Mouse (Mus musculus) erythroid progenitor cell, adult 5-6 weeks (primary cell): ENCODE data around the gene Abca17. TPM values are rescaled to one million over a fixed set of nuclear protein-coding genes. Genes with fewer than 3 reads are reported as not detected.
A peak's percentile ranks its signal among the peaks of the same experiment; 100 is the strongest.

ENCODE experiments used
- ATAC-seq: replicated peaks from 2 replicates; pipeline ENCODE4 v1.8.0; 2016; ENCODE audit warnings: moderate number of reproducible peaks, mild to moderate bottlenecking, moderate TSS enrichment, inconsistent platforms; ENCODE audit not compliant: poor library complexity, low FRiP score, severe bottlenecking
- total RNA-seq, 2 experiments: library from RNA; stranded (forward) in 1 of 2; stranded (reverse) in 1 of 2; fragments of 150-400 nt in 1 of 2; fragments of 186-747, 209-891 nt in 1 of 2; gene quantifications; 2 replicates each; pipeline versions ENCODE4 v1.2.3 to v1.2.4; 2015 to 2017; ENCODE audit warnings: low replicate concordance in 2 of 2

Gene Abca17
- not detected in 2 replicates for total RNA-seq (2015; ENCODE audit: low replicate concordance)
- not detected in 2 replicates for total RNA-seq (2017; ENCODE audit: low replicate concordance)

DNA sequence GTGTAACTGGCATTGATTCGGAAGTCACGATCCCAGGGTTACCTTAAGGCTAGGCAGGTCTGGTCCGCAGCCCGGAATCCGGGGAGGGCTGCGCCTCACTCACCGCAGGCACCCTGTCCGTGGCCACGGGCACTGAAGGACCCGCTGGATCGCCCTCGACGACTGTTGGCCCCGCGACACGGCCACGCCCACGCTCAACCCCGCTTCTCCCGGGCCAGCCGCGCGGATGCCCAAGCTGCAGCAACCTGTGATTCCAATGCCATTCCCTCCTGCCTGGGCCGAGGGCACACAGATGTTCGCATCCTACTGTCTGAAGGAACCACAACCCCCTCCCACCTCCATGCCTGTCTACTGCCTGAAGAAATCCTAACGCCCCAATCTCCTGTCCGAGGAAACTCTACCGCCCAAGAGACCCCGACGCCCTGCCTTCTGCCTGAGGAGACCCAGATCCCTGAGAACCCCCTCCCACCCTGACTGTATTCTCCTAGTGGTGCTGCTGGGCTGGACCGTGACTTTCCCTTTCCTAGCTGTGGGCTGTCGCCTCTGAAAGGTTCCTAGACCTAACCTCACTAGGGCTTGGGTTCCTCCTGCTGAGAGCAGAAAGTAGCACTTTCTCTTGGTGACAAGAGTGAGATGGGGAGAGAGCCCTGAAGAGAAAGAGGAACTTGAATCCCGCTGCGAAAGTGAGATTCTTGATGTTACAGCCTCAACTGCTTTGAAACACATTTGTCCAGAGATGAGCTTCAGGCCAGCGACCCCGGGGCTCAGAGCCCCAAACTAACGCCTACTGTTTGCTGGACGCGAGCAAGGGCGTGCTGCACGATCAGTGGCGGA, at the start of gene Abca17:
Gene Abca17, minus strand, starts transcription at position 143 of the 834 bp plus-strand sequence.
- peak; percentile 38 for ATAC-seq

- ATAC-seq, result no peak
Measured at GRCm38 (mm10) chr17:24394456-24394855, 43.6 kb upstream of the Abca17 start.

GRCm38 (mm10) chr17:24393527-24393926, 42.7 kb upstream of the Abca17 start:
- ATAC-seq, result no peak

GRCm38 (mm10) chr17:24391149-24391548, 40.3 kb upstream of the Abca17 start:
- 0 out of 2 replicates have a peak, but pooled peaks have one; percentile 43 for ATAC-seq

DNA sequence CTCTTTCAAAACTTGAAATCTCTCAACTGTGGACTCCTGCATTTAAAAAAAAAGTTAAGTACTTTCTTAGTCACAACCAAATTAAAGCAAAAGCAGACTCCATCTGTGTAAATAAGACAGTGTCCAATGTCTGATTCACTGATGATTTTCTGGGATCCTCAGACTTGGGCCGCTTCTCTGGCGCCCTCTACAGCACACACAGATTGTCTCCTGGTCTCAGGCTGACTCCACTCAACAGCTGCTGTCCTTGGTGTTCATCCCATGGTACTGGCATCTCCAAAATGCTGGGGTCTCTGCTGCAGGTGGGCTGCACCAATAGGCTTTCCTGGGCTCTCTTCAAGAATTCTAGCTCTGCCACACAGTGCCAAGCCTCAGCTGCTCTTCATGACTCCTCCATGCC, 39.0 kb upstream of the Abca17 start:
- ATAC-seq, result peak; percentile 62

DNA sequence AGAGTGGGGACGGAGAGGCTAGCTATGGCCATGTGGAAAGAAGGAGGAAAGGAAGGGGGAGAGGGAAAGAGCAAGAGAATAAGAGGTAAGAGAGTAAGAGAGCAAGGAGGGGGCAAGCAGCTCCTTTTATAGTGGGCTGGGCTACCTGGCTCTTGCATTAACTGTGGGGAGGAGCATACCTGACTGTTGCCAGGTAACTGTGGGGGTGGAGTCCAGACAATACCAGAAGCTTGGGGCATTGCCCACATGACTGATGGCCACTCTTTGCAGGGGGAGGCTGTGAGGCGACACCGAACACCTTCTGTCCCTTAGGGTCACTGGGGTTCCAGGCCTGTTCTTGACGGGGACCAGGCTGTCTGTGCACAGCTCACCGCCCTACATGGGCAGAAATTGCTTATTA, 37.8 kb upstream of the Abca17 start:
- no peak for ATAC-seq

DNA sequence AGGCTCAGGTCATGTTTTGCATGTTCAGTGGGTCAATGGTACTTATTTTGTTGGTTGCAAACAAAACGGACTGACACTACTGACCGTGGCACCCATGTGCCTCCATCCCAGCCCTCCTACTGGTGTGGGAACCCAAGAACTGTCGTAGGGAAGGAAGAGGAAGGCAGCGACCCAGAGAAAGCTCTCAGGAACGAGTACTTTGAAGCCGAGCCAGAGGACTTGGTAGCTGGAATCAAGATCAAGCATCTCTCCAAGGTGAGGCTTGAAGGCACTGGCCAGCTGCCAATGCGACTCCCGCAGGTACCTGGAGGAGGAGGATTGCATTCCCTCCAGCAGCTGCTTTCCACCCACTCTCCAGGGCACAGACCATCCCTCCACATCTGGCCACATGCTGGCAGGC, 32.9 kb upstream of the Abca17 start:
- ATAC-seq, result no peak

- ATAC-seq, result no peak
Measured at GRCm38 (mm10) chr17:24378496-24378895, 27.6 kb upstream of the Abca17 start.

DNA sequence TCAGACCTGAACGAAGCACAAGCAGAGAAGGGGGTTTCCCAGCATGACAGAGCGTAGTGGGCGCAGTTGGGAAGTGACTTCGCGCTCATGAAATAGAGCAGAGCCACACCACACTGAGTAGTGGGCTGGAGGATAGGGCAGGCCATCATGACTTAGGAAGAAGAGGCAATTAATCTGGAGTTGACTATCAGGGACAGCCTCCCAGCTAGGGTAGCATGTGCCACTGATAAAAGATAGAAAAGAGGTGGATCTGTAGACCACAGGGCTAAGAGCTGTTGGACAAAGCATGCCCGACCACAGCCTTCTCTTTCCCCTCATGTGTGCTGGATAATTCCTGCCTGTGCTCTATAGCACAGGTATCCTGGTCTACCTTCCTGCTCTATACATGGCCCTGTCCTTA, 25.0 kb upstream of the Abca17 start:
- no peak for ATAC-seq

DNA sequence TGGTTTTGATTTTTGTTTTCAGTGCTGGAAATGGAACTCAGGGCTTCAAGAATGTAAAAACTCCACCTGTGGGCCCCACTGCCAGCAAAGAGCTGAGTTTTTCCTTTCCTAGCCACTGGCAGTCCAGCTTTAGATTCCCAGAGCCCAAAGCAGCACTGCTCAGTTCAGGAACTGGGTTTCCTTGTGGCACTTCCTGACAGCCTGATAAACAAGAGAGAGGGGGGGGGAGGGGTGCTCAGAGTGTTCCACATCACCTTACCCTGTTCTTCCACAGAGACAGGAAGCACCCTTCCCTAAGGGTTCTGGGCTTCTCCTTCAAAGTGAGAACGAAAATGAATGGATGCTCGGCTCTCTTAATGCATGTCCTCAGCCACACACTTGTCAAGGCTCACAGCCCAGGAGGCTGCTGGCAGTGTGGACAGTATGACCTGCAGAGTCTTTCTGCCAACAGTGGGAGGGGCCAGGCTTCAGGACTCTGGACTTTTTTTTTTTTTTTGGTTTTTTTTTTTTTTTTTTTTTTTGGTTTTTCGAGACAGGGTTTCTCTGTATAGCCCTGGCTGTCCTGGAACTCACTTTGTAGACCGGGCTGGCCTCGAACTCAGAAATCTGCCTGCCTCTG, 24.3 kb upstream of the Abca17 start:
- no peak for ATAC-seq

- no peak for ATAC-seq
Measured at GRCm38 (mm10) chr17:24365863-24366262, 15.0 kb upstream of the Abca17 start.

DNA sequence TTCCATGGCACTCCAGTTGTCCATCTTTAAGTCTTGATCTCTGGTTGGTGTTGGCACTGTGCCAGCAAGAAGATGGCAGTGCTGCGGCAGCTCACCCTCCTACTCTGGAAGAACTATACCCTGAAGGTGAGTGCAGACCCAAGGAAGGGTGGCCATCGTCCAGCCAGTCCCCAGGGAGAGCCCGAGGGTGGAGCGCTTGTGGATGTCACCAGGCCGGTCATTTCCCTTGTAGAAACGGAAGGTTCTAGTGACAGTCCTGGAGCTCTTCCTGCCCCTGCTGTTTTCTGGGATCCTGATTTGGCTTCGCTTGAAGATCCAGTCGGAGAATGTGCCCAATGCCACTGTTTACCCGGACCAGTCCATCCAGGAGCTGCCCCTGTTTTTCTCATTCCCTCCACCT, 13.6 kb upstream of the Abca17 start:
- no peak for ATAC-seq

DNA sequence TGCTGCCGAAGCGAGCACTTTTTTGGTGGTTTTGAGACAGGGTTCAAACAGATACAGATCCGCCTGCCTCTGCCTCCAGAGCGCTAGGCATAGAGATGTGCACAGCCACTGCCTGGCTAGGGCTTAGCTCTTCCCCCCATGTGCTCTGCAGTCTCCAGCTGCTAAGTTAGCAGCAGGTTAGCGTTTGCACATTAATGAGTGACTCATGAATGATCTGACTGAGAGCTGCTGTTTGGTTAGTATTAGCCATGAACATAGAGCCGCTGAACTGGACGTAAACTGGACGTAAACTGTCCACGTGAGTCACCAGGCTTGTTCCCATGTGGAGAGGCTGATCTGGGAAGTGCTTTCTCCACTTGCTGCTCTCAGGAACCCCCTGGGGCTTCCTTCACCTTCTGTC, 11.7 kb upstream of the Abca17 start:
- ATAC-seq, result no peak

DNA sequence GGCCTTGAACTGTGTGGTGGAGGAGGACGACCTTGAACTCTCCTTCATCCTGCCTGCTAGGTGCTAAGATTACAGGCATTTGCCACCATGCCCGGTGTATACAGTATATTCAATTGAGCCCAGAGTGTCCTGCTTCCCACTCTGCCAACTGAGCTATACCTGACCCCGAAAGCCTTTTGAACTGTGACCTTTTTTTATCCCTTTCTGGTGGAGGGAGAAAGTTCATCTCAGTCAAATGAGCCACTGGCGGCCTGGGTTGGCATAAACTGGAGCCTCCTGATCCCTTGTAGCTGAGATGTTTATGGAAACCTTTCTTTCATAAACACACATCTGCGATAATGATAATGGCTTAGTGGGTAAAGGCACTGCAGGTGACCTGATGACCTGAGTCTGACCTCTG, 10.4 kb upstream of the Abca17 start:
- ATAC-seq, result no peak

GRCm38 (mm10) chr17:24360841-24361240, 10.0 kb upstream of the Abca17 start:
- ATAC-seq, result no peak

- no peak for ATAC-seq
Measured at GRCm38 (mm10) chr17:24359903-24360302, 9.0 kb upstream of the Abca17 start.

GRCm38 (mm10) chr17:24359006-24359405, 8.1 kb upstream of the Abca17 start:
- ATAC-seq, result no peak

DNA sequence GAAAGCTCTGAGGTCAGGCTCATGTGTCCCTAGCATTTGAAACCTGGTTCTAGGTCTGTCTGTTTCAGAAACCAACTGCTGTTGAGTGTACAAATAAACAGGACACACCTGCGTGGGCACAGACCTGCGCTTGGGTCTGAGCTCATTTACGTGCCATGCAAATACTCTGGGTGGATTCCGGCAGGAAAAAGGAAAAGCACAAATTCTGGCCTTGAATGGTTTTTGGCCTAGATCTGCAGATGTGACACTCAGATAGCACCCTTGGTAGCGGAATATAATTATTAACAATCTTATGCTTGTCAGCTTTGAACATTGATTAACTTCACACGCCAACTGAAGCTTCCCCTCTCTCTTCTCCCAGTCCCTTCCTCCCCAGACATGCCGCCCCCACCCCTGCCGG, 4.4 kb upstream of the Abca17 start:
- no peak for ATAC-seq

DNA sequence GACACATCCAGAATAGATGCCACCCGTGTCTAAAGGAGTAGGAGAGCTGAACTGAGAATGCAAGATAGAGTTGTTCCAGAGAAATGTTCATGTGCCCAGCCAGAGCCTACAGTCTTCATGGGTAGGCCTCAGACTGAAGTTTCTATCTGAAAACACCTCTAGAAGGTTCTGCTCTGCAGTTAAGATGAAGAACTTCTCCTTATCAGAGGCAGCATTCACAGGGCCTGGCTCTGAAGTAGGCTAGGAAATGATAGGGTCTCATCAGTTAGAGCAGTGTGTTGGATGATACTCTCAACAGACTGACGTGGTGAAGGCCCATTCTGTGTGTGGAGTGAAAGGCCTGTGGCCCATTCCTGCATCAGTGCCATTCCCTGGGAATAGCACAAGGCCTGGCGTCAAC, 3.1 kb upstream of the Abca17 start:
- ATAC-seq, result peak; percentile 60

- peak; percentile 31; the same call in 1 of the 2 replicates for ATAC-seq
Measured at GRCm38 (mm10) chr17:24352370-24353194, 1.7 kb upstream of the Abca17 start.
